Mouse (Mus musculus) right cerebral cortex, adult 2 months (tissue): ENCODE data around the gene Glrx.

Experiments used
- DNase-seq, 2 experiments: peaks; one replicate each; pipeline ENCODE4 v3.0.0; 2021 to 2022; ENCODE audit warnings: low spot score in 2 of 2

Gene Glrx

GRCm38 (mm10) chr13:75891868-75892267 is 52.2 kb downstream of the Glrx start:
- DNase-seq: no peak

GRCm38 (mm10) chr13:75892291-75892690 is 52.6 kb downstream of the Glrx start:
- DNase-seq: no peak

- DNase-seq: no peak
These were observed 53.2 kb downstream of the Glrx start for GRCm38 (mm10) chr13:75892876-75893275.
